Mouse (Mus musculus) stomach, embryonic 14.5 days (tissue): Measurements from ENCODE around the gene Hivep2. TPM values are rescaled to one million over a fixed set of nuclear protein-coding genes. Genes with fewer than 3 reads are reported as not detected.

Experiments
- ATAC-seq: fragments of 200-750 bp; cut with Nextera tagmentation; 2 replicates; pipeline ENCODE4 v1.8.0; 2017; ENCODE audit warnings: low read depth, moderate TSS enrichment; ENCODE audit not compliant: insufficient number of reproducible peaks, insufficient read depth, low FRiP score
- H3K27ac ChIP-seq: fragments of 300-500 bp; sonication (generic); 2 replicates; pipeline ENCODE4 v1.5.1; 2014; ENCODE audit warnings: mild to moderate bottlenecking, low read length, moderate library complexity, mixed read lengths
- H3K27me3 ChIP-seq: fragments of 300-500 bp; sonication (generic); 2 replicates; pipeline ENCODE4 v1.6.1; 2014; ENCODE audit warnings: low read length, control low read depth, mixed read lengths; ENCODE audit not compliant: control insufficient read depth, insufficient read depth
- H3K36me3 ChIP-seq: fragments of 300-500 bp; sonication (generic); 2 replicates; pipeline ENCODE4 v1.6.1; 2014; ENCODE audit warnings: mild to moderate bottlenecking, control low read depth, low read length, moderate library complexity, mixed read lengths; ENCODE audit not compliant: control insufficient read depth, insufficient read depth
- H3K4me1 ChIP-seq: fragments of 300-500 bp; sonication (generic); 2 replicates; pipeline ENCODE4 v1.6.1; 2014; ENCODE audit warnings: low read length, control low read depth, mixed read lengths; ENCODE audit not compliant: control insufficient read depth, insufficient read depth
- H3K4me2 ChIP-seq: fragments of 300-500 bp; sonication (generic); replicated peaks from 2 replicates; pipeline ENCODE4 v1.6.1; 2014; ENCODE audit warnings: low read depth, low read length, control low read depth
- H3K4me3 ChIP-seq: fragments of 300-500 bp; sonication (generic); 2 replicates; pipeline ENCODE4 v1.5.1; 2014; ENCODE audit warnings: low read depth, low read length, control low read depth
- H3K9ac ChIP-seq: fragments of 300-500 bp; sonication (generic); replicated peaks from 2 replicates; pipeline ENCODE4 v1.6.1; 2014; ENCODE audit warnings: low read depth, mild to moderate bottlenecking, control low read depth, low read length, moderate library complexity, mixed read lengths
- H3K9me3 ChIP-seq: fragments of 300-500 bp; sonication (generic); 2 replicates; pipeline ENCODE4 v1.6.1; 2016; ENCODE audit warnings: low read depth, low read length, control low read depth; ENCODE audit not compliant: control insufficient read depth
- WGBS: fragments of 180-500 bp; shearing (Covaris S2); extraction: QIAGEN DNeasy Blood & Tissue Kit; methylation state at CpG from one replicate; pipeline ENCODE4 v1.1.7; 2014; 5-methylcytosine and 5-hydroxymethylcytosine counted together
- polyA plus RNA-seq: library from polyadenylated mRNA; unstranded; fragments of >200 nt; fragmentation: Nextera tagmentation; extraction: Ambion mirVana; gene quantifications from 2 replicates; pipeline ENCODE4 v1.2.1, GENCODE M21; 2014

Hivep2 gene
- polyA plus RNA-seq, 1 experiment from 2014 or later: 10.6 TPM

GRCm38 (mm10) chr10:14174124-14174523, 208.2 kb downstream of the Hivep2 start:
- Histone ChIP-seq H3K4me1 (no peaks in the 10 kb centered on the region), H3K27ac (no peak overlapping the region), H3K4me3 (no peak overlapping the region), H3K9ac (no peak overlapping the region), H3K36me3 (no peaks in the 10 kb centered on the region), H3K9me3 (no peaks in the 10 kb centered on the region), H3K27me3 (no peaks in the 10 kb centered on the region), H3K4me2 (no peak overlapping the region)
- ATAC-seq: no peak
- 72% methylated on average over 4 of the region's 4 CpGs for WGBS

- Histone ChIP-seq H3K9me3 (no peaks in the 10 kb centered on the region), H3K9ac (no peak overlapping the region), H3K27me3 (no peaks in the 10 kb centered on the region), H3K4me3 (no peak overlapping the region), H3K4me2 (no peak overlapping the region), H3K27ac (no peak overlapping the region), H3K4me1 (no peaks in the 10 kb centered on the region), H3K36me3 (no peaks in the 10 kb centered on the region)
- WGBS: 77% methylated on average over 19 of the region's 19 CpGs
- ATAC-seq: no peak
These were observed 213.8 kb downstream of the Hivep2 start for GRCm38 (mm10) chr10:14179424-14180339.

- H3K9ac ChIP-seq: no peak overlapping the region
- no peak for ATAC-seq
- H3K4me1 ChIP-seq: no peaks in the 10 kb centered on the region
- no peaks in the 10 kb centered on the region for H3K27me3 ChIP-seq
- H3K4me2 ChIP-seq: no peak overlapping the region
- no peak overlapping the region for H3K27ac ChIP-seq
- H3K9me3 ChIP-seq: no peaks in the 10 kb centered on the region
- H3K36me3 ChIP-seq: no peaks in the 10 kb centered on the region
- WGBS: 48% methylated on average over 11 of the region's 11 CpGs
- H3K4me3 ChIP-seq: no peak overlapping the region
These were observed 220.6 kb downstream of the Hivep2 start for GRCm38 (mm10) chr10:14186352-14186976.

GRCm38 (mm10) chr10:14189050-14189449, 223.2 kb downstream of the Hivep2 start:
- Histone ChIP-seq H3K4me3 (no peak overlapping the region), H3K27ac (no peak overlapping the region), H3K9ac (no peak overlapping the region), H3K36me3 (no peaks in the 10 kb centered on the region), H3K4me1 (no peaks in the 10 kb centered on the region), H3K4me2 (no peak overlapping the region), H3K27me3 (no peaks in the 10 kb centered on the region), H3K9me3 (no peaks in the 10 kb centered on the region)
- 39% methylated on average over 4 of the region's 4 CpGs for WGBS
- no peak for ATAC-seq

- Histone ChIP-seq H3K4me2 (no peak overlapping the region), H3K27me3 (no peaks in the 10 kb centered on the region), H3K4me1 (no peaks in the 10 kb centered on the region), H3K9ac (no peak overlapping the region), H3K9me3 (no peaks in the 10 kb centered on the region), H3K27ac (no peak overlapping the region), H3K36me3 (no peaks in the 10 kb centered on the region), H3K4me3 (no peak overlapping the region)
- ATAC-seq: no peak
- WGBS: 78% methylated on average over 10 of the region's 10 CpGs
These were observed 225.3 kb downstream of the Hivep2 start for GRCm38 (mm10) chr10:14191202-14191601.

- Histone ChIP-seq H3K4me1 (no peaks in the 10 kb centered on the region), H3K9ac (no peak overlapping the region), H3K9me3 (no peaks in the 10 kb centered on the region), H3K36me3 (no peaks in the 10 kb centered on the region), H3K4me2 (no peak overlapping the region), H3K27ac (no peak overlapping the region), H3K4me3 (no peak overlapping the region), H3K27me3 (no peaks in the 10 kb centered on the region)
- 70% methylated on average over 4 of the region's 4 CpGs for whole genome bisulfite sequencing
- ATAC-seq: no peak
These were observed 226.3 kb downstream of the Hivep2 start for GRCm38 (mm10) chr10:14192156-14192555.

- Histone ChIP-seq H3K9me3 (no peaks in the 10 kb centered on the region), H3K36me3 (no peaks in the 10 kb centered on the region), H3K4me1 (no peaks in the 10 kb centered on the region), H3K9ac (no peak overlapping the region), H3K27me3 (no peaks in the 10 kb centered on the region), H3K4me2 (no peak overlapping the region), H3K4me3 (no peak overlapping the region), H3K27ac (no peak overlapping the region)
- WGBS: 75% methylated on average over 4 of the region's 4 CpGs
- ATAC-seq: no peak
These were observed 227.8 kb downstream of the Hivep2 start for GRCm38 (mm10) chr10:14193702-14194101.

GRCm38 (mm10) chr10:14195778-14196650, 230.1 kb downstream of the Hivep2 start:
- Histone ChIP-seq H3K4me2 (no peak overlapping the region), H3K9ac (no peak overlapping the region), H3K9me3 (no peaks in the 10 kb centered on the region), H3K4me1 (no peaks in the 10 kb centered on the region), H3K4me3 (no peak overlapping the region), H3K36me3 (no peaks in the 10 kb centered on the region), H3K27me3 (no peaks in the 10 kb centered on the region), H3K27ac (no peak overlapping the region)
- 78% methylated on average over 17 of the region's 17 CpGs for WGBS
- no peak for ATAC-seq
